Comparison of ENCODE assay signal across 8 mouse cellular contexts in the genomic region with DNA sequence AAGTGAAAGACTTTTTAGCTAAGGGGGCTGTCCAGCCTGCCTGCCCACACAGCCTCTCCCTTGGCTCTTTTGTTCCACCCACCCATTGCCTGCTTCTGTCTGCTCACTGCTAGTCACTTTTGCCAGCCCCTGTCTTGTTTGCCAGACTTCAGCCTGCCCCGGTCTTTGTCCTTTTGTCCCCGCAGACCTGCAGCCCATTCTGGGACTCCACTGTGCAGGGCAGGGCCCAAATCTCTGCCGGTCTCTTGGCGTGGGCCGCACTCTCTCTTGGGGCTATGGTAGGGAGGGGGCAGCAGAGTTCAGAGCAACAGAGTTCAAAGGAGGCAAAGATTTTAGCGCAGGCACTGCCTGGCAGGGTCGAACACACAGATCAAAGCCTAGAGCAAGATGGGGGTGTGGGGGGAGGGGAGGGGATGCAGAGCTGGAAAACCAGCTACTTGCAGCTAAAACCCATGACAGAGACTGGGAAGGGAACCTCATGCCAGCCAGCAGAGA. TPM values are rescaled to one million over a fixed set of nuclear protein-coding genes. Genes with fewer than 3 reads are reported as not detected.
DNase-seq lines count a peak whose midpoint lies in the region; ATAC-seq and TF ChIP-seq lines count a peak whose summit lies in the region.

No protein-coding gene starts in this region.

- under 1% methylated on average over 7 of the region's 7 CpGs for WGBS in hindbrain, embryonic 14.5 days
- 2% methylated on average over 7 of the region's 7 CpGs for WGBS in limb, embryonic 14.5 days
- 1% methylated on average over 7 of the region's 7 CpGs for WGBS in neural tube, embryonic 14.5 days
- WGBS in thymus, adult 2 months = 30% methylated on average over 7 of the region's 7 CpGs

- TF ChIP-seq CTCF in thymus, adult 2 months (IDR thresholded peaks at IDR 0.05; ENCODE audit: borderline replicate concordance, control insufficient read depth, extremely low read depth, insufficient read depth, low read length, poor library complexity) = no peak

- no peak for TF ChIP-seq POLR2A in limb, embryonic 14.5 days (IDR thresholded peaks at IDR 0.05; ENCODE audit: borderline replicate concordance, extremely low read depth, insufficient read depth, insufficient read length)
- TF ChIP-seq POLR2A in thymus, adult 2 months (IDR thresholded peaks at IDR 0.05; ENCODE audit: control insufficient read depth, extremely low read depth, insufficient read depth, low read length, poor library complexity) = no peak

- H3K27ac ChIP-seq in hindbrain, embryonic 14.5 days = peak overlapping the region; percentile 68
- H3K27ac ChIP-seq in limb, embryonic 14.5 days (replicated peaks; ENCODE audit: low read depth, low read length) = 0 out of 2 replicates have a peak overlapping the region, but pooled peaks have one; percentile 27
- peak overlapping the region; percentile 52; the same call in 1 of the 2 replicates for H3K27ac ChIP-seq in neural tube, embryonic 14.5 days (ENCODE audit: low read depth, low read length)
- no peak overlapping the region for H3K27ac ChIP-seq in thymus, adult 2 months (ENCODE audit: control insufficient read depth, insufficient read depth, low read length)

- H3K36me3 ChIP-seq in hindbrain, embryonic 14.5 days (replicated peaks; ENCODE audit: control insufficient read depth, insufficient read depth) = no peaks in the 10 kb centered on the region
- no peaks in the 10 kb centered on the region for H3K36me3 ChIP-seq in limb, embryonic 14.5 days (ENCODE audit: control insufficient read depth, insufficient read depth, low read length)
- H3K36me3 ChIP-seq in neural tube, embryonic 14.5 days (ENCODE audit: control insufficient read depth, insufficient read depth, low read length) = no peaks in the 10 kb centered on the region
- H3K36me3 ChIP-seq in thymus, adult 2 months (ENCODE audit: control insufficient read depth, insufficient read depth, low read length) = no peaks in the 10 kb centered on the region

- peaks cover 7% of the 10 kb centered on the region; the same call in 1 of the 2 replicates for H3K4me1 ChIP-seq in hindbrain, embryonic 14.5 days (replicated peaks; ENCODE audit: control insufficient read depth, insufficient read depth, low read length)
- peaks cover 6% of the 10 kb centered on the region; the same call in 1 of the 2 replicates for H3K4me1 ChIP-seq in limb, embryonic 14.5 days (ENCODE audit: control insufficient read depth, insufficient read depth, low read length)
- H3K4me1 ChIP-seq in neural tube, embryonic 14.5 days (ENCODE audit: control insufficient read depth, insufficient read depth, low read length) = 0 out of 2 replicates have a peak, but pooled peaks cover 3% of the 10 kb centered on the region
- no peaks in the 10 kb centered on the region for H3K4me1 ChIP-seq in thymus, adult 2 months (replicated peaks; ENCODE audit: control insufficient read depth, insufficient read depth, low read length)

- H3K27me3 ChIP-seq in hindbrain, embryonic 14.5 days (ENCODE audit: control insufficient read depth, insufficient read depth, low read length) = no peaks in the 10 kb centered on the region
- H3K27me3 ChIP-seq in limb, embryonic 14.5 days (ENCODE audit: control insufficient read depth, insufficient read depth, low read length) = no peaks in the 10 kb centered on the region
- no peaks in the 10 kb centered on the region for H3K27me3 ChIP-seq in neural tube, embryonic 14.5 days (ENCODE audit: control insufficient read depth, insufficient read depth, low read length)
- H3K27me3 ChIP-seq in thymus, adult 2 months (ENCODE audit: control insufficient read depth, insufficient read depth, low read length) = no peaks in the 10 kb centered on the region

- H3K4me3 ChIP-seq in hindbrain, embryonic 14.5 days (replicated peaks; ENCODE audit: low read length) = peak overlapping the region; percentile 27
- peak overlapping the region; percentile 28 for H3K4me3 ChIP-seq in limb, embryonic 14.5 days (replicated peaks; ENCODE audit: low read length)
- H3K4me3 ChIP-seq in neural tube, embryonic 14.5 days (ENCODE audit: low read depth, low read length) = peak overlapping the region; percentile 22; the same call in 1 of the 2 replicates
- H3K4me3 ChIP-seq in thymus, adult 2 months (ENCODE audit: control insufficient read depth, insufficient read depth, low read length) = no peak overlapping the region

- no peak for DNase-seq in frontal cortex, postnatal 25 days (ENCODE audit: low spot score in 2 of 2)
- DNase-seq in ES-CJ7 (ENCODE audit: low read depth, low spot score) = peak; percentile 69
- DNase-seq in fat pad, adult 2 months (ENCODE audit: extremely low read depth, low read depth, low spot score) = peak; percentile 21
- DNase-seq in hindbrain, embryonic 14.5 days (ENCODE audit: low spot score) = peak; percentile 43
- no peak for DNase-seq in limb, embryonic 14.5 days (ENCODE audit: low spot score)
- no peak for DNase-seq in thymus, adult 2 months

- peak overlapping the region; percentile 54; the same call in 1 of the 2 replicates for H3K9ac ChIP-seq in hindbrain, embryonic 14.5 days
- H3K9ac ChIP-seq in limb, embryonic 14.5 days (ENCODE audit: low read depth, low read length, severe bottlenecking) = peak overlapping the region; percentile 54
- H3K9ac ChIP-seq in neural tube, embryonic 14.5 days (replicated peaks; ENCODE audit: low read depth, low read length) = peak overlapping the region; percentile 34; the same call in 1 of the 2 replicates

- peak overlapping the region; percentile 56 for H3K4me2 ChIP-seq in hindbrain, embryonic 14.5 days (replicated peaks)
- peak overlapping the region; percentile 47 for H3K4me2 ChIP-seq in limb, embryonic 14.5 days (replicated peaks; ENCODE audit: low read depth, low read length, severe bottlenecking)
- peak overlapping the region; percentile 55 for H3K4me2 ChIP-seq in neural tube, embryonic 14.5 days (ENCODE audit: low read depth, low read length)

- H3K9me3 ChIP-seq in hindbrain, embryonic 14.5 days (ENCODE audit: control insufficient read depth, low read length) = no peaks in the 10 kb centered on the region
- H3K9me3 ChIP-seq in limb, embryonic 14.5 days (ENCODE audit: control insufficient read depth, low read length) = no peaks in the 10 kb centered on the region
- H3K9me3 ChIP-seq in neural tube, embryonic 14.5 days (ENCODE audit: control insufficient read depth, low read length) = no peaks in the 10 kb centered on the region

- peak; percentile 44 for ATAC-seq in frontal cortex, adult (ENCODE audit: low TSS enrichment)
- ATAC-seq in hindbrain, embryonic 14.5 days (ENCODE audit: low FRiP score) = peak; percentile 94
- peak; percentile 65; the same call in 1 of the 2 replicates for ATAC-seq in limb, embryonic 14.5 days (ENCODE audit: low FRiP score, low read depth)
- peak; percentile 90 for ATAC-seq in neural tube, embryonic 14.5 days (ENCODE audit: low read depth)

RNA-seq across cellular contexts. Expression of gene Olfr875, which starts 11.2 kb away (rescaled TPM):
- not detected in 2 replicates for polyA plus RNA-seq in hindbrain, embryonic 14.5 days (2014; fragmentation: Nextera tagmentation; extraction: Ambion mirVana)
- 0.14 and 0.27 TPM in 2 replicates for polyA plus RNA-seq in limb, embryonic 14.5 days (2012; rRNA removed)
- not detected in 2 replicates for polyA plus RNA-seq in limb, embryonic 14.5 days (2014; fragmentation: Nextera tagmentation; extraction: Ambion mirVana)
- not detected in 2 replicates for polyA plus RNA-seq in neural tube, embryonic 14.5 days (2014; fragmentation: Nextera tagmentation; extraction: Ambion mirVana)
- not detected in 2 replicates for polyA plus RNA-seq in thymus, adult 2 months (2012; rRNA removed)

RNA-seq across cellular contexts. Expression of gene Olfr876, which starts 20.0 kb away (rescaled TPM):
- not detected in 2 replicates for polyA plus RNA-seq in hindbrain, embryonic 14.5 days (2014; fragmentation: Nextera tagmentation; extraction: Ambion mirVana)
- polyA plus RNA-seq in limb, embryonic 14.5 days (2012; rRNA removed) = not detected in 2 replicates
- polyA plus RNA-seq in limb, embryonic 14.5 days (2014; fragmentation: Nextera tagmentation; extraction: Ambion mirVana) = not detected in 2 replicates
- not detected in 2 replicates for polyA plus RNA-seq in neural tube, embryonic 14.5 days (2014; fragmentation: Nextera tagmentation; extraction: Ambion mirVana)
- polyA plus RNA-seq in thymus, adult 2 months (2012; rRNA removed) = not detected in 2 replicates

RNA-seq across cellular contexts. Expression of gene Olfr874, which starts 37.9 kb away (rescaled TPM):
- polyA plus RNA-seq in hindbrain, embryonic 14.5 days (2014; fragmentation: Nextera tagmentation; extraction: Ambion mirVana) = not detected in 2 replicates
- 0.15 and 0.24 TPM in 2 replicates for polyA plus RNA-seq in limb, embryonic 14.5 days (2012; rRNA removed)
- polyA plus RNA-seq in limb, embryonic 14.5 days (2014; fragmentation: Nextera tagmentation; extraction: Ambion mirVana) = not detected in 2 replicates
- not detected in 2 replicates for polyA plus RNA-seq in neural tube, embryonic 14.5 days (2014; fragmentation: Nextera tagmentation; extraction: Ambion mirVana)
- not detected in 2 replicates for polyA plus RNA-seq in thymus, adult 2 months (2012; rRNA removed)

Comparison
In these comparisons a context has a peak if more than half of its experiments do, and no peak if none do; other contexts are left out.
1. ATAC-seq: peak in every context shown above with its lines; median percentile 94 in hindbrain, embryonic 14.5 days; 90 in neural tube, embryonic 14.5 days; 65 in limb, embryonic 14.5 days; 44 in frontal cortex, adult.
2. DNase-seq: peak in ES-CJ7 (single experiment), fat pad, adult 2 months (single experiment) and hindbrain, embryonic 14.5 days (single experiment); none in frontal cortex, postnatal 25 days (0 of 2), limb, embryonic 14.5 days (single experiment) and thymus, adult 2 months (single experiment).
3. Peak in every context shown above with its lines, with median percentiles within 50 percentile points of each other: H3K4me2 ChIP-seq and H3K9ac ChIP-seq.